Mouse (Mus musculus) embryonic fibroblast, embryonic 13.5 days (primary cell): ENCODE measurements around the gene Slc39a7.

Experiments
- CTCF ChIP-seq: IDR thresholded peaks from 2 replicates; pipeline ENCODE4 v1.5.1; 2011; ENCODE audit warnings: mild to moderate bottlenecking, control low read depth, low read length, moderate library complexity, borderline replicate concordance; ENCODE audit not compliant: insufficient read depth
- POLR2A ChIP-seq: IDR thresholded peaks from 2 replicates; pipeline ENCODE4 v1.6.1; 2011; ENCODE audit warnings: low read depth, mild to moderate bottlenecking, control low read depth, low read length, moderate library complexity

GRCm38 (mm10) chr17:34029890-34030595 lies 1.4 kb downstream of the Slc39a7 start:
- TF ChIP-seq CTCF = no peak
- TF ChIP-seq POLR2A = 0 out of 2 replicates have a peak, but pooled peaks have one; percentile 27
